Mouse (Mus musculus) ES-E14 (cell line): ENCODE measurements at regions not wholly inside any gene's neighbourhood (a gene's known extent, or its start where the extent isn't known, plus 50 kb on each side); places are given as distances from the start of the nearest gene placed in this dataset.

Experiments
- CHD2 ChIP-seq: IDR thresholded peaks from 2 replicates; pipeline ENCODE4 v1.6.1; 2014; ENCODE audit warnings: mild to moderate bottlenecking, low read depth, low read length, inconsistent platforms
- HCFC1 ChIP-seq: IDR thresholded peaks from 2 replicates; pipeline ENCODE4 v1.6.1; 2012; ENCODE audit warnings: low read length, inconsistent platforms, borderline replicate concordance; ENCODE audit not compliant: insufficient read depth

- TF ChIP-seq CHD2 (no peak), HCFC1 (no peak)
Measured at GRCm38 (mm10) chr4:26016071-26016470, 216.0 kb upstream of the Fut9 start.
